Mouse (Mus musculus): Measurements from ENCODE around the gene Sirt3. TPM values are rescaled to one million over a fixed set of nuclear protein-coding genes. Genes with fewer than 3 reads are reported as not detected.

Sirt3 gene
- polyA plus RNA-seq, 1 experiment from 2014 or later = 27.6 TPM

GRCm38 (mm10) chr7:140836243-140837115 is 45.6 kb downstream of the Sirt3 start:
- Histone ChIP-seq H3K27me3 (ENCODE audit: low read depth, poor library complexity, severe bottlenecking) (peaks cover 27% of the 10 kb centered on the region), H3K36me3 (no peaks in the 10 kb centered on the region), H3K4me1 (peaks cover 7% of the 10 kb centered on the region; the same call in 1 of the 2 replicates), H3K9me3 (replicated peaks) (no peaks in the 10 kb centered on the region), H3K4me3 (no peak overlapping the region), H3K27ac (no peak overlapping the region)
- WGBS = 87% methylated on average over 9 of the region's 9 CpGs
- DNase-seq (ENCODE audit: low spot score) = no peak

GRCm38 (mm10) chr7:140835758-140836087 is 46.4 kb downstream of the Sirt3 start:
- no peak for DNase-seq (ENCODE audit: low spot score)
- 75% methylated on average over 2 of the region's 2 CpGs for WGBS
- Histone ChIP-seq H3K4me1 (peaks cover 4% of the 10 kb centered on the region; the same call in 1 of the 2 replicates), H3K27me3 (ENCODE audit: low read depth, poor library complexity, severe bottlenecking) (peaks cover 20% of the 10 kb centered on the region), H3K27ac (no peak overlapping the region), H3K36me3 (no peaks in the 10 kb centered on the region), H3K9me3 (replicated peaks) (no peaks in the 10 kb centered on the region), H3K4me3 (no peak overlapping the region)

DNA sequence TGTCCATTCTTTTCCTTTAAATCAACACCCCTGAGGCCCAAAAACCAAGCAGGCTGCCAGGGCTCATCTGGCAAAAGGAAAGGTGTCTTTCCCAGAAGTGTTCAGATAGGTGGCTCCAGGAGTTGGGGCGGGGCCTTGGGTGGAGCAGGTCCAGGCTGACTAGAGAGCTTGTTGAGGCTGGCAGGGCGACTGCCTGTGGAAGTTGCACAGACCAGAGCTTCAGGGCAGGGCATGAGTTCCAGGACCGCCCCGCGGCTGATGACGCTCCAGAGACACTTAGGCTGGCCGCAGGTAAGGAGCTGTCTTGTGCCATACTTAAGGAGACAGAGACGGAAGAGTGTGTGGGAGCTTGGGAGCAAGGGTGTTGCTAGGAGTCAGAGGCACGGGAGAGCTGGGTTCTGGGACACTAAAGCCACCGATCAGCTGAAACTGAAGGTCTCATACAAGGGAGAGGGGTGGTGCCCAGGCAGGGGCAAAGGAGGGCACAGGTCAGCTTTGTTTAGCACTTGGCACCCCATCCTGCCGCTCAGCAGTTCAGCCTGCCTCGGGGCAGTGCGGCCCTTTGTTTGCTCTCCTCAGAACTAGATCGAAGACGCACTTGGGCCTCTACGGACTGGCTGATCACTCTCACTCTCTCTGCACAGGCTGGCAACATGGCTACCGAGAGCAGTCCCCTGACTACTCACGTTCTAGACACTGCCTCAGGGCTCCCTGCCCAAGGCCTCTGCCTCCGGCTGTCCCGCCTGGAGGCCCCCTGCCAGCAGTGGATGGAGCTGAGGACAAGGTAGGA is 46.9 kb downstream of the Sirt3 start, which contains the start of gene Urah:
Gene Urah (plus strand): TSS at position 51 of the 790 bp plus-strand sequence.
- Histone ChIP-seq H3K36me3 (no peaks in the 10 kb centered on the region), H3K4me1 (peaks cover 4% of the 10 kb centered on the region; the same call in 1 of the 2 replicates), H3K4me3 (no peak within 1 kb of the TSS), H3K27me3 (ENCODE audit: low read depth, poor library complexity, severe bottlenecking) (peaks cover 14% of the 10 kb centered on the region), H3K27ac (no peak within 1 kb of the TSS), H3K9me3 (replicated peaks) (no peaks in the 10 kb centered on the region)
- no peak for DNase-seq (ENCODE audit: low spot score)
- WGBS = 45% methylated on average over 20 of the region's 20 CpGs

DNA sequence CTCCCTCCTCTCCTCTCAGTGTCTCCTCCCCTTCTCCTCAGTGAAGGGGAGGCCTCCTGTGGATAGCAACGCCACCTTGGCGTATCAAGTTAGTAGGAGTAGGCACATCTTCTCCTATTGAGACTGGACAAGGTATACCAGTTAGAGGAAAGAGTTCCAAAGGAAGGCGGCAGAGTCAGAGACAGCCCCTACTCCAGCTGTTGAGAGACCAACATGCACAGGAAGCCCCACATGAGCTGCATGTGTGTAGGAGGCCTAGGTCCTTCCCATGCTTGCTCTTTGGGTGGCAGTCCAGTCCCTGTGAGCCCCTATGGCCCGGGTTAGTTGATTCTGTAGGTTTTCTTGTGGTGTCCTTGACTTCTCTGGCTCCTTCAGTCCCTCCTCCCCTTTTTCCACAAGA is 48.8 kb downstream of the Sirt3 start:
- Histone ChIP-seq H3K4me1 (peaks cover 4% of the 10 kb centered on the region; the same call in 1 of the 2 replicates), H3K36me3 (no peaks in the 10 kb centered on the region), H3K4me3 (no peak overlapping the region), H3K27ac (no peak overlapping the region), H3K9me3 (replicated peaks) (no peaks in the 10 kb centered on the region), H3K27me3 (ENCODE audit: low read depth, poor library complexity, severe bottlenecking) (0 out of 2 replicates have a peak, but pooled peaks cover 4% of the 10 kb centered on the region)
- WGBS = 91% methylated on average over 4 of the region's 4 CpGs
- DNase-seq (ENCODE audit: low spot score) = no peak

DNA sequence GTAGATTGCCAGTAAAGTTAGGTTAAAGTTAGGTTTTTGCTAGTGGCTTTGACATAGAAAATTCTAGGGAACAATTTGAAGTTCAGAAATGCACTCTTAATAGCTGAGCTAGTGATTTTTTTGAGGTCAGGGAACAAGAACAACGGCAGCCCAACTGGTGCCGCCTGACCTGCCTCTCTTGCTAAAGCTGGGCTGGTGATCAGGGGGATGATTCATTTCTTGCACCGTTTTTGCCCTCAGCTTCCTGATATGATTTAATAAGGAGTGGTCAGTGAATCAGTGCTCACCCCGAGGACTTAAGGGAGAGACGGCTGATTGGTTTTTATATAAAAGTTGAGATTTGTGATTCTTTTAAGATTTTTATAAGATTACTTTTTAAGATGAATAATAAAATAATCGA is 50.7 kb downstream of the Sirt3 start:
- H3K4me1 ChIP-seq = peaks cover 4% of the 10 kb centered on the region; the same call in 1 of the 2 replicates
- 83% methylated on average over 6 of the region's 6 CpGs for WGBS
- no peak overlapping the region for H3K4me3 ChIP-seq
- no peak for DNase-seq (ENCODE audit: low spot score)
- H3K27me3 ChIP-seq (ENCODE audit: low read depth, poor library complexity, severe bottlenecking) = 0 out of 2 replicates have a peak, but pooled peaks cover 9% of the 10 kb centered on the region
- H3K27ac ChIP-seq = no peak overlapping the region
- no peaks in the 10 kb centered on the region for H3K9me3 ChIP-seq (replicated peaks)
- no peaks in the 10 kb centered on the region for H3K36me3 ChIP-seq

DNA sequence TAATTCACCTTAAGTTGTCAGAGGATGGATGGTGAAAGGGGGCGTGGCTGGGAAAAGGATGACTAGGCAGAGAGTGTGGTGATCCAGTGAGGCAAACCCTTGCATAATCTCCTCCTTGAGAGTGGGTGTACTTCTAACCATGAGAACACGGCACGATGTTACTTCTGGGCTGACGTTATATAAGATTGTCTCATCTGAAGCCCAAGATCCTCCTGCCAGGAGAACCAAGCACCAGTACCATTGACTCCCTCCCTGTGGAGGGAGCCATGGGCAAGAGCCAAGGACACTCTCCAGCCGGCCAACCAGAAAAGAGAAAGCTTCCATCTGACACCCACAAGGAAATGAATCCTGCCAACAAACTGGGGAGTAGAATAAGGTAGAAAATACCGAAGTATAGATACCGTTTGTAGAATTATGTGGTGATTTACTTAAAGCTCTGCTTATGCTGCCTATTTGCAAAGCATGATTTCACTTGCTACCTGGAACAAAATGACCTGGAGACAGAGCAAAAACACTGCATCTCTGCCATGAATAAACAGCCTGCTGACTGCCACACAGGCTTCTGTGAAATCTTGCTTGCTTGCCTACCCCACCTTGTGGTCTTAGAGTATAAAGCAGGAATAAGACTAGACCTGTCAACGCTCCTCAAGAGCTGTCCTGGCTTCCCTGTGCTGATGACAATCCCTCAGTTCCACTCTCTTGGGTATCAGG is 53.8 kb downstream of the Sirt3 start:
- H3K36me3 ChIP-seq = no peaks in the 10 kb centered on the region
- H3K4me1 ChIP-seq = no peaks in the 10 kb centered on the region
- no peak overlapping the region for H3K4me3 ChIP-seq
- WGBS = 49% methylated on average over 8 of the region's 8 CpGs
- 0 out of 2 replicates have a peak, but pooled peaks cover 6% of the 10 kb centered on the region for H3K27me3 ChIP-seq (ENCODE audit: low read depth, poor library complexity, severe bottlenecking)
- H3K9me3 ChIP-seq (replicated peaks) = no peaks in the 10 kb centered on the region
- no peak for DNase-seq (ENCODE audit: low spot score)
- H3K27ac ChIP-seq = no peak overlapping the region

- no peaks in the 10 kb centered on the region for H3K9me3 ChIP-seq (replicated peaks)
- DNase-seq (ENCODE audit: low spot score) = no peak
- peaks cover 11% of the 10 kb centered on the region for H3K4me1 ChIP-seq
- H3K36me3 ChIP-seq = no peaks in the 10 kb centered on the region
- 90% methylated on average over 4 of the region's 4 CpGs for WGBS
- H3K27ac ChIP-seq = no peak overlapping the region
- H3K27me3 ChIP-seq (ENCODE audit: low read depth, poor library complexity, severe bottlenecking) = 0 out of 2 replicates have a peak, but pooled peaks cover 6% of the 10 kb centered on the region
- H3K4me3 ChIP-seq = no peak overlapping the region
Measured at GRCm38 (mm10) chr7:140822731-140823130, 59.4 kb downstream of the Sirt3 start.

DNA sequence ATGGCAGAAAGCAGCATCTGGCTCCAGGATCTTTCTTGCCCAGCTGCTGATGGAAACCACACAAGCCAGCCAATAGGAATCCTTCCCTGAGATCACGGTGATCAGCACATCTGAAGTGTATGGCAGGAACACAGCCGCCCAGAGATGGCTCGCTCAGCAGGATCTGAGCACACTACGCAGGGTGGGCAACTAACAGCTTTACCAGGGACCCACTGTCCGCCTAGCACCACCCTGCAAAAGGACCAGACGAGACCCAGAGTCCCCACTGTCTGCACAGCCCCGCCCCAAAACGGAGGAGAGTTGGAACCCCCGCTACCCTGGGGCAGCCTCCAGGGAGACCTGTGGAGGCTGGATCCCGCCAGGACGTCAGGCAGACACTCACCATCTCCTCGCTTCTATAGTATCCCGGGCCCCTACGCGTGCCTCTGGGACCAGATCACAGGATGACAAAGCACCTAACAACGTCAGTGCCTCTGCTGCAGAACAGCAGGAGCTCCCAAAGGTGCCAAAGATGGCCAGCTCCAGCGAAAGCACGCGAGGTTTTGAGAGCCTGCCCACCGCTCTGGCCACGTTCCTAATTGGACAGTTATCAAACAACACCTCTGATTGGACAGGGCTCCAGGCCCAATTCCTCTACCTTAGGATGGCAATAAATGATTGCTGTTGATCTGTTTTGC is 60.3 kb downstream of the Sirt3 start, which contains the start of gene Zfp941:
Gene Zfp941 (minus strand): TSS at position 526 of the 677 bp plus-strand sequence.
- H3K27ac ChIP-seq = peak within 1 kb of the TSS; percentile 65
- peak within 1 kb of the TSS; percentile 64 for H3K4me3 ChIP-seq
- no peaks in the 10 kb centered on the region for H3K36me3 ChIP-seq
- H3K27me3 ChIP-seq (ENCODE audit: low read depth, poor library complexity, severe bottlenecking) = no peaks in the 10 kb centered on the region
- peak; percentile 70 for DNase-seq (ENCODE audit: low spot score)
- 2% methylated on average over 21 of the region's 21 CpGs for WGBS
- peaks cover 11% of the 10 kb centered on the region for H3K4me1 ChIP-seq
- H3K9me3 ChIP-seq (replicated peaks) = no peaks in the 10 kb centered on the region

GRCm38 (mm10) chr7:140821305-140821652 is 60.8 kb downstream of the Sirt3 start:
- Histone ChIP-seq H3K9me3 (replicated peaks) (no peaks in the 10 kb centered on the region), H3K4me1 (peaks cover 11% of the 10 kb centered on the region), H3K27ac (0 out of 2 replicates have a peak overlapping the region, but pooled peaks have one; percentile 65), H3K36me3 (no peaks in the 10 kb centered on the region), H3K4me3 (peak overlapping the region; percentile 64), H3K27me3 (ENCODE audit: low read depth, poor library complexity, severe bottlenecking) (no peaks in the 10 kb centered on the region)
- DNase-seq (ENCODE audit: low spot score) = no peak
- 59% methylated on average over 5 of the region's 5 CpGs for WGBS

GRCm38 (mm10) chr7:140820173-140820572 is 61.9 kb downstream of the Sirt3 start:
- Histone ChIP-seq H3K27me3 (ENCODE audit: low read depth, poor library complexity, severe bottlenecking) (no peaks in the 10 kb centered on the region), H3K4me1 (peaks cover 11% of the 10 kb centered on the region), H3K36me3 (no peaks in the 10 kb centered on the region), H3K4me3 (no peak overlapping the region), H3K27ac (no peak overlapping the region), H3K9me3 (replicated peaks) (no peaks in the 10 kb centered on the region)
- no peak for DNase-seq (ENCODE audit: low spot score)
- 77% methylated on average over 4 of the region's 4 CpGs for WGBS
